Mouse (Mus musculus): ENCODE data around the gene Polr3g. TPM values are rescaled to one million over a fixed set of nuclear protein-coding genes. Genes with fewer than 3 reads are reported as not detected.
"Not testable (repeated sequence)": the region's sequence is repeated elsewhere in the genome, so short reads cannot be mapped to it uniquely, and the experiment has no call there.

Polr3g gene
- polyA plus RNA-seq, 1 experiment from 2014 or later = 3.3 TPM

DNA sequence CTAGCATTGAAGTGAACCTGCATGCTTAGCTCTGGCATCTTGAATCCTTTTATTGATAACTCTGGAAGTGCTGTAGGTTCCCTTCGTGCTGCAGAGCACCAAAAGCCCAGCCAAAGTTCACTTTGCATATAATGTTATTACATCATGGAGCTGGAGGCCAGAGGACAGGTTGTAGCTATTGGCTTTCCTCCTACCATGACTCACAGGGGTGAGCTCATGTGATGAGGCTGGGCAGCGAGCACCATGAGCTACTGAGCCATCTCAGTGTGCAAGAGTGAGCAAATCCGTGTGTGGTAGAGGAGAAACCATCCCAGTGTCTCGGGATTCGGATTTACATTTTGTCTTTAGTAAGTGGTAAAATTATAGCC is 46.5 kb downstream of the Polr3g start:
- no peak overlapping the region for H3K4me3 ChIP-seq (ENCODE audit: low read depth, low read length)
- H3K36me3 ChIP-seq (ENCODE audit: control insufficient read depth, insufficient read depth, low read length) = peaks cover 14% of the 10 kb centered on the region
- H3K27ac ChIP-seq (ENCODE audit: low read length) = no peak overlapping the region
- WGBS = 94% methylated on average over 5 of the region's 5 CpGs
- no peak overlapping the region for H3K4me2 ChIP-seq (ENCODE audit: low read length)
- H3K27me3 ChIP-seq (ENCODE audit: control insufficient read depth, insufficient read depth, low read depth, low read length) = no peaks in the 10 kb centered on the region
- no peak for ATAC-seq
- peaks cover 1% of the 10 kb centered on the region; the same call in 1 of the 2 replicates for H3K4me1 ChIP-seq (ENCODE audit: control insufficient read depth, insufficient read depth, low read length)
- H3K9ac ChIP-seq (ENCODE audit: low read depth, low read length) = no peak overlapping the region
- H3K9me3 ChIP-seq (replicated peaks; ENCODE audit: control insufficient read depth, low read length, poor library complexity, severe bottlenecking) = no peaks in the 10 kb centered on the region

DNA sequence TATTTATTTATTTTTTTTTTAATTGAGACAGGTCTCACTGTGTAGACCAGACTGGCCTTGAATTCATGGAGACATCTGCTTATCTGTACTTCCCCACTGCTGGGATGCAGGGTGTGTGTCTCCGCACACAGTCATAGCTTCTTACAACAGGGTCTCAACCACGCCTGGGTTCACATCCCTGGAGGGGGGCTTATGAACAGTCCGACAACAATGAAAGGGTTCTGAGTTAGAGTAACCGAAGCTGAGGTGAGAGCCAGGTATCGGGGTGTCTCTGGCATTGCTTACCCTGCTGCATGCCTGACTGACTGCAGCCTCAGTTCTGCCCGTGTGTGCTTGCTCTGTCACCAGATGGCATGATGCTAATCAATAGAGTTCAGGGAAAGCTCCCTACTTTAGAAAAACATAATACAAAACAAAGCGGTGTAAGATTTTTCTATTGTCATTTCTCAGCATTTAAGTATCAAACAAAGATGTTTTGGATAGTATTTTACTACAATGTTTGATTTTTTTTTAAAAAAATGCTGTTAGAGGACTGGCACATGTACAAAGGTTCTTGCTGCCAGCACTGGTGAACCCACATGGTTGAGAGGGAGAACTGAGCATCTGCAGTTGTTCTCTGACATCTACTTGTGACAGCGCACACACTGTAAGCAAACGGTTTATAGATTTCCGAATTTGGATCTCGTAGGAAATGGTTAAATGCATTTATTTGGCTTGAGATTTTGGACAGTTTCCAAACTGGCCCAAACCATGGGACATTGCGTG is 47.1 kb downstream of the Polr3g start:
- Histone ChIP-seq H3K4me3 (ENCODE audit: low read depth, low read length) (no peak overlapping the region), H3K27me3 (ENCODE audit: control insufficient read depth, insufficient read depth, low read depth, low read length) (no peaks in the 10 kb centered on the region), H3K4me1 (ENCODE audit: control insufficient read depth, insufficient read depth, low read length) (peaks cover 6% of the 10 kb centered on the region), H3K9me3 (replicated peaks; ENCODE audit: control insufficient read depth, low read length, poor library complexity, severe bottlenecking) (no peaks in the 10 kb centered on the region), H3K4me2 (ENCODE audit: low read length) (no peak overlapping the region), H3K36me3 (ENCODE audit: control insufficient read depth, insufficient read depth, low read length) (peaks cover 10% of the 10 kb centered on the region), H3K27ac (ENCODE audit: low read length) (no peak overlapping the region), H3K9ac (ENCODE audit: low read depth, low read length) (no peak overlapping the region)
- ATAC-seq = peak; percentile 28; the same call in 1 of the 2 replicates
- 84% methylated on average over 12 of the region's 12 CpGs for WGBS

DNA sequence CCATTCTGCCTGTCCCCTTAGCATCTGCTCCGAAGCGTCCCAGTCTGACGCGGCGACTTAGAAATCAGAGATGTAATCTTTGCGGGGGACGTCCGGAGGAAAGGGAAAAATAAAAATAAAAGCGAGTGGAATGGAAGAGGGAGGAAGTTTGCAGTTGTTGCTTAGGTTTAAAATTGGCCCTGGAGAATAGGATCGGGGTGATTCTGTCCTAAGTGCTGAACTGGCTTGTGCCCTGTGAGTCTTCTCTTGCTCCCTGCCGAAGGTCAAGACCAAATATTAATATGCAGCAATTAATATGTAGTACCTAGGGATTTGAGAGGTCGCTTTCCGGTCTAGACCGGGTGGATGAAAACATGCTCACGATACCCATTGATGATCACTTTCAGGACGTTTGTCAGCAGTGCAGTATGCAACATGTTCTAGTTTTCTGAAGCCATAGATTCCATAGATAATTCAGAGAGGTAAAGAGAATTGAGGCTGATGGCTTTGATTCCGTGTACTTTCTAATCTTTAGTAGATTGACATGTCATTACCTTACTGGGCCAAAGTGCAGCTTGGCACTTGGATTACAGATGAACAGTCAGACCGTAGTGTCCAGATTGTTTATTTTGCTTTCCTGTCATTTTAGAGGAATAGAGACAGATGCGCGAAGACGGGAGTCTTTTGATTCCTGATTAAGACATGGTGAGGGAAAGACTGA is 52.6 kb downstream of the Polr3g start:
- WGBS = 4% methylated on average over 21 of the region's 21 CpGs
- ATAC-seq = peak; percentile 33
- Histone ChIP-seq H3K4me2 (ENCODE audit: low read length) (peak overlapping the region; percentile 80), H3K4me3 (ENCODE audit: low read depth, low read length) (peak overlapping the region; percentile 73), H3K4me1 (ENCODE audit: control insufficient read depth, insufficient read depth, low read length) (peaks cover 17% of the 10 kb centered on the region), H3K27ac (ENCODE audit: low read length) (peak overlapping the region; percentile 89), H3K9ac (ENCODE audit: low read depth, low read length) (peak overlapping the region; percentile 82), H3K36me3 (ENCODE audit: control insufficient read depth, insufficient read depth, low read length) (no peaks in the 10 kb centered on the region), H3K27me3 (ENCODE audit: control insufficient read depth, insufficient read depth, low read depth, low read length) (no peaks in the 10 kb centered on the region), H3K9me3 (replicated peaks; ENCODE audit: control insufficient read depth, low read length, poor library complexity, severe bottlenecking) (no peaks in the 10 kb centered on the region)

DNA sequence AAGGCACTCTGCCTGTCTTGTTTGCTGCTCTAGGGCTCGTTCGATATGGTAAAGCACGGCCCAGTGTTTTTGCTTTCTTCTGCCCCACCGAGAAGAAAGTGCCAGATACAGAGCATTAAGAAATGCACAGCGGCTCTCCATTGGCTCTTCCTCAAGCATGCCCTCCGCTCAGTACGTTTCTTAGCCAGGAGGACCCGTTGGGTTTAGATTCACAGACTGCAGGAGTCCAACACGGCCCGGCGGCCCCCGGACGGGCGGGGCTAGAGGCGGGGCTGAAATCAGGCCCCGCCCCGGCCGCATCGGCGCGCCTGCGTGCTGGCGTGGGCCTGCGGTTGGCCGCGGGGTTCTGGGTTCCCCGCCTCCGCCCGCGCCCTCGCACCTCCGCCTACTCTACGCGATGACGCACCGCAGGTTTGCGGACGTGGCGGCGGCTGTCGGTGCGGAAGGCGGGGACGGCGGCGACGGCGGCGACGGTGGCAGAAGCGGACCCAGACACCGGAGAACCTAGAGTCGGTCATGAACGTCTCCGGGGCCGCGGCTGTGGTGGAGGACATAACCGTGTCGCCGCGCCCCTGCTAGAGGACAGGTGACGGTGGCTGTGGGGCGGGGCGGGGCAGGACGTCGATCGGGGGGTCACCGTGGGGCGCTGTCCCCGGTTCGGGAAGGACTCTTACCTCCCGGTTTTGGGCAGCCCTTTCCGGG is 53.3 kb downstream of the Polr3g start, which contains the start of gene Lysmd3:
Gene Lysmd3 (plus strand): TSS at position 313 of the 702 bp plus-strand sequence.
- no peaks in the 10 kb centered on the region for H3K36me3 ChIP-seq (ENCODE audit: control insufficient read depth, insufficient read depth, low read length)
- H3K4me2 ChIP-seq (ENCODE audit: low read length) = peak within 1 kb of the TSS; percentile 80
- peak within 1 kb of the TSS; percentile 82 for H3K9ac ChIP-seq (ENCODE audit: low read depth, low read length)
- peak within 1 kb of the TSS; percentile 73 for H3K4me3 ChIP-seq (ENCODE audit: low read depth, low read length)
- H3K27ac ChIP-seq (ENCODE audit: low read length) = peak within 1 kb of the TSS; percentile 89
- under 1% methylated on average over 68 of the region's 73 CpGs for WGBS
- no peaks in the 10 kb centered on the region for H3K9me3 ChIP-seq (replicated peaks; ENCODE audit: control insufficient read depth, low read length, poor library complexity, severe bottlenecking)
- no peaks in the 10 kb centered on the region for H3K27me3 ChIP-seq (ENCODE audit: control insufficient read depth, insufficient read depth, low read depth, low read length)
- peak; percentile 99 for ATAC-seq
- H3K4me1 ChIP-seq (ENCODE audit: control insufficient read depth, insufficient read depth, low read length) = peaks cover 17% of the 10 kb centered on the region

DNA sequence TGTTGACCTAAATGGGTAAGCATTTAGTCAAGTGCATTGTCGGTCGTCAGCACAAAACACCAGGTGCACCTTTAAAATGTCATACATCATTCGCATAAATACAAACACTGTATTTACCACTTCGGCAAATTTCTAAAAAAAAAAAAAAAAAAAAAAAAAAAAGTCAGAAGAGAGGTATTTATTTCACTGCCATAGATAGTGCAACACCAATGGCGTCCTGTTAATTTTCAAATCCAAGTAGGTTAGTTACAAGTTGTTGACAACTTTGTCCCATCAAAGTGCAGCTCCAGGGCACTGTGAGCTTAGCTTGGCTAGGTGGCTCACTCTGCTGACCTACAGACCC is 53.8 kb downstream of the Polr3g start:
- H3K4me3 ChIP-seq (ENCODE audit: low read depth, low read length) = peak overlapping the region; percentile 73
- H3K27ac ChIP-seq (ENCODE audit: low read length) = peak overlapping the region; percentile 89
- ATAC-seq = no peak
- H3K4me1 ChIP-seq (ENCODE audit: control insufficient read depth, insufficient read depth, low read length) = peaks cover 17% of the 10 kb centered on the region
- H3K36me3 ChIP-seq (ENCODE audit: control insufficient read depth, insufficient read depth, low read length) = no peaks in the 10 kb centered on the region
- H3K4me2 ChIP-seq (ENCODE audit: low read length) = peak overlapping the region; percentile 66
- peak overlapping the region; percentile 62 for H3K9ac ChIP-seq (ENCODE audit: low read depth, low read length)
- no peaks in the 10 kb centered on the region for H3K9me3 ChIP-seq (replicated peaks; ENCODE audit: control insufficient read depth, low read length, poor library complexity, severe bottlenecking)
- H3K27me3 ChIP-seq (ENCODE audit: control insufficient read depth, insufficient read depth, low read depth, low read length) = no peaks in the 10 kb centered on the region
- WGBS = 11% methylated on average over 5 of the region's 5 CpGs

DNA sequence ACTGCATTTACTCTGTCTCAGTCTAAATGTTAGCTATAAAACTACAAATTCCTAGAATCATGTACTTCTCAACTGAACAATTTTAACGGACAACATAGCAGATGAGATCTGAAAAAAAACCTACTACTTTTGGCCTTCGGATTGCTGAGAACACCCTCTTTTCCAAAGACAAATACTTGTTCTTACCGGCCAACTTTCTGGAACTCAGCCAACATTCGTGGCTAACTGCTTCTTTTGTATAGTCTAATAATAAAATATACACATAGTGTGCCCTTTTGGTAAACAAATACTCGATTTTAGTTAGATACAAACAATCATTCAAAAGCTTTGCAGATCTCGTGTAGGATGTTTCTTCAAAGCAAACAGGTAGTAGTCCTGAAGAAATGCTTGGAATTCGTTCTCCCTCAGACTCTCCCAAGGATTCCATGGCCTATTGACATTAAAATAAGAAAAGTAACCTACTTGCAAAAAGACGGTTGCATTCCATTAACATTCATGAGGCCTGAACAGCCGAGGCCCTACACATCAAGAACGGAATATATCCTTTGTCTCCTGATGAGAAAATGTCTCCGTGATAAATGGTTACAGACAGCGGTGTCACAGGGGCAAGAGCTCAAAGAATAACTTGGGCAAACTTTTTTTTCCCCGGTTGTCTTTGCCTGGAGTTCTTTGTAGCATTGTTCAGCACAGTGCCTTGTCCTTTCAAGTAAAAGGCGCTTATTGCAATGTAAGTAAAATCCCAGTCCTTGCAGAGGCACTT is 54.5 kb downstream of the Polr3g start:
- peaks cover 17% of the 10 kb centered on the region for H3K4me1 ChIP-seq (ENCODE audit: control insufficient read depth, insufficient read depth, low read length)
- no peak for ATAC-seq
- H3K9me3 ChIP-seq (replicated peaks; ENCODE audit: control insufficient read depth, low read length, poor library complexity, severe bottlenecking) = no peaks in the 10 kb centered on the region
- peak overlapping the region; percentile 73; the same call in 1 of the 2 replicates for H3K4me3 ChIP-seq (ENCODE audit: low read depth, low read length)
- no peaks in the 10 kb centered on the region for H3K36me3 ChIP-seq (ENCODE audit: control insufficient read depth, insufficient read depth, low read length)
- 3% methylated on average over 14 of the region's 14 CpGs for WGBS
- no peak overlapping the region for H3K9ac ChIP-seq (ENCODE audit: low read depth, low read length)
- peak overlapping the region; percentile 66 for H3K4me2 ChIP-seq (ENCODE audit: low read length)
- no peaks in the 10 kb centered on the region for H3K27me3 ChIP-seq (ENCODE audit: control insufficient read depth, insufficient read depth, low read depth, low read length)
- H3K27ac ChIP-seq (ENCODE audit: low read length) = no peak overlapping the region; the same call in none of the 2 replicates

DNA sequence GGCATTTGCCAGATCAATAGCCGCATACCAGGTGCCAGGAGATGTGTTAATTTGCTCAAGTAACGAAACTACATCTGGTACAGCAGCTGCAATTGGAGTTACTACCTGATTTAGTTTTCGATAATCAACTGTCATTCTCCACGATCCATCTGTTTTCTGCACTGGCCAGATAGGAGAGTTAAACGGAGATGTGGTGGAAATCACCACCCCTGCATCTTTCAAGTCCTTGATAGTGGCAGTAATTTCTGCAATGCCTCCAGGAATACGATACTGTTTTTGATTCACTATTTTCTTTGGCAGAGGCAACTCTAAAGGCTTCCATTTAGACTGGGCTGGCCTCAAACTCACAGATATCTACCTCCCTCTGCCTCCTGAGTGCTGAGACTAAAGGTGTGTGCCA is 60.4 kb downstream of the Polr3g start:
- not testable (repeated sequence) for H3K9ac ChIP-seq (ENCODE audit: low read depth, low read length); H3K4me3 ChIP-seq (ENCODE audit: low read depth, low read length); H3K36me3 ChIP-seq (ENCODE audit: control insufficient read depth, insufficient read depth, low read length); H3K9me3 ChIP-seq (replicated peaks; ENCODE audit: control insufficient read depth, low read length, poor library complexity, severe bottlenecking); H3K27me3 ChIP-seq (ENCODE audit: control insufficient read depth, insufficient read depth, low read depth, low read length); H3K27ac ChIP-seq (ENCODE audit: low read length); ATAC-seq; H3K4me2 ChIP-seq (ENCODE audit: low read length); H3K4me1 ChIP-seq (ENCODE audit: control insufficient read depth, insufficient read depth, low read length)
- 79% methylated on average over 4 of the region's 6 CpGs for WGBS

DNA sequence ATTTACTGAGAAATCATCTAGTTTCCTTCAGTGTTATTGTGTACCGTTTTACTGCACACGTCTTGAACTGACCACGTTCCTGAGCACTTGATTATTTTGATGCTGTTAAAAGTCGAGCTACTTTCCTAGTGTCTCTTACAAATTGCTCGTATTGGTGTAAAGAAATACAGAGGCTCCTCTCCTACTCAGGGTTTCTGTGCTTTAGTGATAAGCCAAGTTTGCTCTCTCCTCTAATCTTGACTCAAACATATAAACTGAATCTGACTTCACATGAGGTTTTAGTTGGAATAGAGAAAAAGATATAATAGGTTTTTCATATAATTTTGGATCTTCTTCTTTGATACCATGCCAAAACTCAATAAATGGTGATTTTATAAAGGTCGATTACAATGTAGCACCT is 64.5 kb downstream of the Polr3g start:
- 0 out of 2 replicates have a peak, but pooled peaks cover 2% of the 10 kb centered on the region for H3K4me1 ChIP-seq (ENCODE audit: control insufficient read depth, insufficient read depth, low read length)
- H3K36me3 ChIP-seq (ENCODE audit: control insufficient read depth, insufficient read depth, low read length) = no peaks in the 10 kb centered on the region
- H3K4me2 ChIP-seq (ENCODE audit: low read length) = no peak overlapping the region
- H3K4me3 ChIP-seq (ENCODE audit: low read depth, low read length) = no peak overlapping the region
- 89% methylated on average over 6 of the region's 6 CpGs for WGBS
- no peaks in the 10 kb centered on the region for H3K9me3 ChIP-seq (replicated peaks; ENCODE audit: control insufficient read depth, low read length, poor library complexity, severe bottlenecking)
- H3K9ac ChIP-seq (ENCODE audit: low read depth, low read length) = no peak overlapping the region
- no peak overlapping the region for H3K27ac ChIP-seq (ENCODE audit: low read length)
- no peak for ATAC-seq
- no peaks in the 10 kb centered on the region for H3K27me3 ChIP-seq (ENCODE audit: control insufficient read depth, insufficient read depth, low read depth, low read length)
